Mouse (Mus musculus) myocyte (in vitro differentiated cells): ENCODE measurements around the gene Wdfy1. TPM values are rescaled to one million over a fixed set of nuclear protein-coding genes. Genes with fewer than 3 reads are reported as not detected.

ENCODE experiments used
- H3K27me3 ChIP-seq: one replicate; pipeline ENCODE4 v1.6.1; 2011; ENCODE audit not compliant: control insufficient read depth, insufficient read depth, insufficient read length
- H3K36me3 ChIP-seq: one replicate; pipeline ENCODE4 v1.6.1; 2011; ENCODE audit not compliant: control insufficient read depth, insufficient read depth
- H3K4me2 ChIP-seq: one replicate; pipeline ENCODE4 v1.6.1; 2011; ENCODE audit warnings: low read depth, control low read depth
- H3K4me3 ChIP-seq: one replicate; pipeline ENCODE4 v1.5.1; 2011; ENCODE audit warnings: mild to moderate bottlenecking, control low read depth, moderate library complexity
- H3K79me2 ChIP-seq: one replicate; pipeline ENCODE4 v1.6.1; 2011; ENCODE audit not compliant: control insufficient read depth, insufficient read depth
- H3ac ChIP-seq: one replicate; pipeline ENCODE4 v1.6.1; 2011; ENCODE audit not compliant: control insufficient read depth, insufficient read length
- CEBPB ChIP-seq: IDR thresholded peaks from 2 replicates; pipeline ENCODE4 v1.6.1; 2011; ENCODE audit warnings: mild to moderate bottlenecking, moderate library complexity; ENCODE audit not compliant: poor library complexity, insufficient read depth, severe bottlenecking
- E2F4 ChIP-seq: IDR thresholded peaks from one replicate; pipeline ENCODE4 v1.6.1; 2011; ENCODE audit warnings: mild to moderate bottlenecking, control low read depth, moderate library complexity; ENCODE audit not compliant: insufficient read depth
- MAX ChIP-seq: IDR thresholded peaks from one replicate; pipeline ENCODE4 v1.6.1; 2011; ENCODE audit warnings: low read depth, mild to moderate bottlenecking, control low read depth
- MYOD1 ChIP-seq, 3 experiments: IDR thresholded peaks; one replicate each; pipeline ENCODE4 v1.6.1; 2011; ENCODE audit warnings: control low read depth in 2 of 3, low read depth in 2 of 3, mild to moderate bottlenecking in 2 of 3, moderate library complexity in 1 of 3; ENCODE audit not compliant: insufficient read length in 2 of 3, control insufficient read depth in 1 of 3
- MYOG ChIP-seq, 3 experiments: IDR thresholded peaks; one replicate each; pipeline ENCODE4 v1.6.1; 2011; ENCODE audit warnings: control low read depth in 2 of 3, low read depth in 2 of 3, mild to moderate bottlenecking in 2 of 3; ENCODE audit not compliant: insufficient read length in 2 of 3, control insufficient read depth in 1 of 3, insufficient read depth in 1 of 3
- POLR2A ChIP-seq: IDR thresholded peaks from one replicate; pipeline ENCODE4 v1.6.1; 2011; ENCODE audit warnings: low read depth, mild to moderate bottlenecking, control low read depth, moderate library complexity; ENCODE audit not compliant: insufficient read length
- POLR2AphosphoS2 ChIP-seq: IDR thresholded peaks from one replicate; pipeline ENCODE4 v1.6.1; 2011; ENCODE audit warnings: low read depth, control low read depth; ENCODE audit not compliant: insufficient read length
- REST ChIP-seq: IDR thresholded peaks from one replicate; pipeline ENCODE4 v1.6.1; 2011; ENCODE audit warnings: mild to moderate bottlenecking, control low read depth, moderate library complexity; ENCODE audit not compliant: insufficient read depth, insufficient read length
- SRF ChIP-seq: IDR thresholded peaks from one replicate; pipeline ENCODE4 v1.6.1; 2011; ENCODE audit warnings: low read depth; ENCODE audit not compliant: control insufficient read depth, insufficient read length
- TCF12 ChIP-seq: IDR thresholded peaks from one replicate; pipeline ENCODE4 v1.6.1; 2011; ENCODE audit warnings: mild to moderate bottlenecking, control low read depth; ENCODE audit not compliant: poor library complexity, insufficient read depth, severe bottlenecking
- TCF3 ChIP-seq: IDR thresholded peaks from one replicate; pipeline ENCODE4 v1.6.1; 2011; ENCODE audit warnings: low read depth, control low read depth; ENCODE audit not compliant: insufficient read length
- USF1 ChIP-seq: IDR thresholded peaks from one replicate; pipeline ENCODE4 v1.6.1; 2011; ENCODE audit warnings: low read depth, mild to moderate bottlenecking, control low read depth, moderate library complexity
- polyA plus RNA-seq: library from polyadenylated mRNA; unstranded; fragments of >200 nt; fragmentation: generic; extraction: Trizol; gene quantifications from one replicate; pipeline ENCODE4 v1.2.1, GENCODE M21; 2012; ENCODE audit warnings: missing spikeins

The Wdfy1 gene
- polyA plus RNA-seq, 1 experiment = 28.6 TPM

DNA sequence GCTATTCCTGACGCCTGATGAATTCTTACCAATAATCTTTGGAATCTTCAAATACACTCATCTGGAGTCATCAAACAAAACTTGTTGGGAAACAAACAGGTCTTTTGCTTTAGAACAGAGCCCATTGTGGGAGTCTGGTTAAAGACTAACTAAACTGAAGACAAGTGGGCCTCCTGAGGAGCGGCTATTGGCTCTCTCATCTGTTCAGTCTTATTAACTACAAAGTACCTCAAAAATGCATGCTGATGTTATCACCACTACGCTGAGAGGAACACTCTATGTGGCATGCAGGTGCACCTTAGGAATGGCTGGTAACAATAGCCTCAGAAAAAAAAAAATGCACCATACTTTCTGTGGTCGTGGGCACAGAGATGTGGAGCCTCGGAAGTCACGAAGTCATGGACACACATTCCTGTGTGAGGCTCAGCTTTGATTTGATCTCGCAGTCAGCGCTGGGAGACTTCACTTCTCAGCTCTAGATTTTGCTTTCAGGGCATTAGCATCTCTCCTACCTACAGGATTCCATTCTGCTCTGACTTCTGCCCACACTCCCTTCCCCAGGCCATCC is 97.7 kb downstream of the Wdfy1 start:
- H3ac ChIP-seq = no peak overlapping the region
- H3K27me3 ChIP-seq = no peaks in the 10 kb centered on the region
- H3K4me2 ChIP-seq = no peak overlapping the region
- H3K4me3 ChIP-seq = no peak overlapping the region
- H3K36me3 ChIP-seq = no peaks in the 10 kb centered on the region
- no peak for TF ChIP-seq MAX
- TF ChIP-seq MYOD1 (IDR thresholded peaks at IDR 0.05; ENCODE audit: control insufficient read depth in 1 of 3, insufficient read length in 2 of 3, low read depth in 2 of 3) = no peak
- H3K79me2 ChIP-seq = no peaks in the 10 kb centered on the region

DNA sequence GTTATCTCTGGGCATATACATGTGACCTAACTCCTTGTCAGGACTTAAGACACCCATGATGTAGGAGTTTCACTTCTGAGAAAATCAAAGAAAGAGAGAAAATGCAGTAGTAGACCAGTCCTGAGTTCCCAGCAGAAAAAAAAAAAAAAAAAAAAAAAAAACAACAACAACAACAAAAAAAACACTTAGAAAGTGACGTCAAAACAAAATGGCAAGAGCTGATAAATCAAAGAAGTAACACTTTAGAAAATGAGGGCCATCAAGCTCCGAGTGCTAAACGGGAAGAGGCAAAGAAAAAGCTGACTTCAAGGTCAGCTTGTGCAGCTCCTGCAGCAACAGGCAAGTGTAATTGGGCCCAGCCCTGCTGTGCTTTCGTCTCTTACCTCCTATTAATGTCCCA is 100.2 kb downstream of the Wdfy1 start:
- H3K79me2 ChIP-seq = no peaks in the 10 kb centered on the region
- H3K36me3 ChIP-seq = no peaks in the 10 kb centered on the region
- no peaks in the 10 kb centered on the region for H3K27me3 ChIP-seq
- H3K4me3 ChIP-seq = no peak overlapping the region
- no peak for TF ChIP-seq REST
- TF ChIP-seq TCF12 = no peak
- no peak for TF ChIP-seq MYOD1 (IDR thresholded peaks at IDR 0.05; ENCODE audit: control insufficient read depth in 1 of 3, insufficient read length in 2 of 3, low read depth in 2 of 3)
- TF ChIP-seq USF1 = no peak
- no peak for TF ChIP-seq POLR2A
- TF ChIP-seq SRF = no peak
- no peak for TF ChIP-seq TCF3
- no peak for TF ChIP-seq MAX
- no peak for TF ChIP-seq POLR2AphosphoS2
- no peak for TF ChIP-seq CEBPB
- no peak for TF ChIP-seq E2F4
- no peak for TF ChIP-seq MYOG (IDR thresholded peaks at IDR 0.05; ENCODE audit: control insufficient read depth in 1 of 3, insufficient read depth in 1 of 3, insufficient read length in 2 of 3, low read depth in 2 of 3)
- no peak overlapping the region for H3ac ChIP-seq
- H3K4me2 ChIP-seq = no peak overlapping the region

DNA sequence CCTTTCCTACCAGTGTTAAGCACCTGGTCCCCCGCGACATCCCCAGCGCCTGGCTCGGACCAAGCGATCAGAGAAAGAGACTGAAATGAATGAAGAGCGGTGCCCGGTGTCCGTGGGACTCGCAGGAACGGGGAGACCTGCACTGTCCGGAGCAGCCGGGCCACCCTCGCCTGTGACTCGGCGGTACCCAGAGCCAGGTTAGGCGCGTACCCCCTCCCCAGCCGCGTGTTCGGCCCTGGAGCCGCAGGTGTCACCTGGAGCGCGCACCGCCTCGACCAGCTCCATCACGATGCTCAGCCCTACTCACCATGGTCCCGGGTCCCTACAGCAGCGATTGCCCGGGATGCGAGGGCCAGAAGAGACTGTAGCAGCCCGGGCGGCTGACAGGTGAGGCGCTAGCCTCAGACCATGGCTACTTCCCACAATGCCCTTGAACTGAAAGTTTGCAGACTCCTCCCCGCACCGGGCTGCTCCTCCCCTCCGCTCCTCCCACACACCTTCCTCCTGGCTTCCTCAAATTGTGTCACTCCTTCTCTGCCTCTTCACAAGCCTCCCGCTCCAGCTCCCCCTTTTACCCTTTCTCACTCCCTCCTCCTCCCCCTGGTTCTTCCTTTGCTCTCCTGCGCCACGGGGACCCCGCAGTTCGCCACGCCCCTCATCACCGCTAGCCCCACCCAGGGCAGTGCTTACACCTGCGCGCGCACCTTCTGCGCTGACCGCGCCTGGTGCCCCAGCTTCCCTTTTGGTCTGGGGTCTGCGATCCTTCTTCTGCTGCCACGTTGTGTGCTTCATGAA is 104.2 kb downstream of the Wdfy1 start, which contains the start of gene Ap1s3:
Gene Ap1s3 (minus strand): TSS at position 430 of the 795 bp plus-strand sequence.
- Histone ChIP-seq H3K4me2 (peak within 1 kb of the TSS; percentile 75), H3ac (no peak within 1 kb of the TSS), H3K27me3 (no peaks in the 10 kb centered on the region), H3K4me3 (peak within 1 kb of the TSS; percentile 28), H3K36me3 (no peaks in the 10 kb centered on the region), H3K79me2 (no peaks in the 10 kb centered on the region)
- TF ChIP-seq REST (no peak), POLR2A (no peak), MAX (no peak), MYOD1 (IDR thresholded peaks at IDR 0.05; ENCODE audit: control insufficient read depth in 1 of 3, insufficient read length in 2 of 3, low read depth in 2 of 3) (no peak), E2F4 (no peak), POLR2AphosphoS2 (no peak), TCF12 (no peak), MYOG (IDR thresholded peaks at IDR 0.05; ENCODE audit: control insufficient read depth in 1 of 3, insufficient read depth in 1 of 3, insufficient read length in 2 of 3, low read depth in 2 of 3) (no peak), USF1 (no peak), SRF (no peak), CEBPB (no peak), TCF3 (no peak)

DNA sequence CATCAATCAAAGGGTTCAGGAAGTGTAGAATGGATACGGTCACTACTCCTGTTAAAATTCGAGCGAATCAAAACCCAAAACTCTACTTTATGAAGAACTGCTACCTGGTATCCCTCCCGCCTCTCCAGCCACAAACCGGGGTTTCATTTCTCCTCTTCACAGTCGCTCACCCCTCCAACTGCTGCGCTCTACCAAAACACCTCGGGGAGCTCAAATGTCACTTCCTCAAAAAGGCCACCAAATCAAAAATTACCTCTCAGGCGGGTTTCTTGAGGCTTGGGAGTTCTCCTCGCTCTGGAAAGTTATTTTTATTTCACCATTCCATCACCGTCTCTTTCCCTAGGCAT is 104.8 kb downstream of the Wdfy1 start:
- TF ChIP-seq USF1 (no peak), POLR2A (no peak), MYOG (IDR thresholded peaks at IDR 0.05; ENCODE audit: control insufficient read depth in 1 of 3, insufficient read depth in 1 of 3, insufficient read length in 2 of 3, low read depth in 2 of 3) (no peak), TCF12 (no peak), REST (no peak), CEBPB (no peak), TCF3 (no peak), MAX (no peak), SRF (no peak), E2F4 (no peak), MYOD1 (IDR thresholded peaks at IDR 0.05; ENCODE audit: control insufficient read depth in 1 of 3, insufficient read length in 2 of 3, low read depth in 2 of 3) (no peak), POLR2AphosphoS2 (no peak)
- Histone ChIP-seq H3ac (no peak overlapping the region), H3K79me2 (no peaks in the 10 kb centered on the region), H3K4me3 (peak overlapping the region; percentile 28), H3K27me3 (no peaks in the 10 kb centered on the region), H3K36me3 (no peaks in the 10 kb centered on the region), H3K4me2 (peak overlapping the region; percentile 75)

DNA sequence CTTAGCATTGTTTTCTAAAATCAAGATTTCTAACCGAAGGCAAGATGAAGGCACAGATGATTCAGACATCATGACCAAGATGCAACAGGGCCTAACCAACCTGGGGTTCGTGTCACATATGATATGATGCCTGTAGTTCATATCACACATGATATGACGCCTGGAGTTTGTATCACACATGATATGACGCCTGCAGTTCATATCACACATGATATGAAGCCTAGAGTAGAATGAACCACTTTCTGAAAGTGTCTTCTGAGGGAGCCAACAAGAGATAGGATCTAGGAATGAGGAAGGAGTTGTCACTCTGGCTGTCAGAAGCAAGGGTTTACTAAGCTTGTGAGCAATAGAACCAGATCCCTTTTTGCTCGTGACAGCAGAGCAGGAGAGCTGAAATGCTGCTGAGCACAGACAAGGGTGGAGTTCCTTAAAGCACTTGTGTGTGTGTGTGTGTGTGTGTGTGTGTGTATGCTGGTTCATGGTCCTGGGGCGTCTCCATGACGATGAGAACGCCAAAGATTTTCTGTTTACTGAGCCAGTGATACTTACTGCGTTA is 106.4 kb downstream of the Wdfy1 start:
- H3K79me2 ChIP-seq = no peaks in the 10 kb centered on the region
- no peaks in the 10 kb centered on the region for H3K36me3 ChIP-seq
- no peaks in the 10 kb centered on the region for H3K27me3 ChIP-seq
- H3K4me3 ChIP-seq = no peak overlapping the region
- H3K4me2 ChIP-seq = no peak overlapping the region
- TF ChIP-seq E2F4 (no peak), TCF3 (no peak), MYOG (IDR thresholded peaks at IDR 0.05; ENCODE audit: control insufficient read depth in 1 of 3, insufficient read depth in 1 of 3, insufficient read length in 2 of 3, low read depth in 2 of 3) (no peak), CEBPB (no peak), MAX (no peak), SRF (no peak), POLR2A (no peak), TCF12 (no peak), USF1 (no peak), POLR2AphosphoS2 (no peak), REST (no peak), MYOD1 (IDR thresholded peaks at IDR 0.05; ENCODE audit: control insufficient read depth in 1 of 3, insufficient read length in 2 of 3, low read depth in 2 of 3) (no peak)
- H3ac ChIP-seq = no peak overlapping the region
